29 mouse cellular contexts compared by ENCODE assay signal in the genomic region with DNA sequence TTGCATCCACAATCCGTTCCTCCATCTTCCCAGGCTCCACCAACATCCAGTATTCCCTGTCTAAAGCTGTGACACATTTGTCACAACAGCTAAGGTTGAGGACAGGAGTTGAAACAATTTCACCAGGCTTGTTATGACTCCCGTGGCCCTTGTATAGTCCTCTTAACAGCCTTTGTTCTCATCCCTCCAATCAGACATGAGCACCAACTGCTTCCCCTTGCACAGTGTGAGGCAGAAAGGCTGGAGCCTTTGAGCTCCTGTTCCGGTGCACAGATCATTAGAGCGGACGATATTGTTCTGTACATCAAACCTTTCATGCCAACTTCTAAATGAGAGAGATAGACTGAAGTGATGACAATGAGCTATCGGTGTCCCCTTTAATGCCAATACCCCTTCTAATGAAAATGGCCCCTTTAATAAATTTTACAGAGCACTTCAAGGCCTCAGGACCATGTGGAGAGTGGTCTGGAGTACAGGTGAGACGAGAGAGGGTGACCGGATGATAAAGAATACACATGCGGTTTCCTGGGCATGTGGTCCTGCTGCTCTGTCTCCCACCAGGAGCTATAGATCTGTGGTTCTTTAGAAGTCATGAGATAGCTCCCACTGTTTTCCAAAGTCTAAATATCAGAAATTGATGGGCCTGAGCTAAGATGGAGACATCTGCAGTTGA.
DNase-seq lines count a peak whose midpoint lies in the region; ATAC-seq lines count a peak whose summit lies in the region.
"Had no signal": no experiment of that assay in that cellular context is flagged by ENCODE, and none has a peak within 500 bp of the region (broad histone marks: within the 10 kb centered on the region; RNA-seq: fewer than 3 reads in every experiment).

No protein-coding gene starts in this region.

- DNase-seq in neural tube, embryonic 10.5 days (ENCODE audit: extremely low spot score, low spot score) = no peak
- DNase-seq in left cerebral cortex, adult 18-20 months (ENCODE audit: low spot score in 2 of 2) = no peak
- DNase-seq in layer of hippocampus, adult 18-20 months (ENCODE audit: low spot score in 2 of 2) = no peak
- DNase-seq in liver, embryonic 11.5 days (ENCODE audit: low spot score) = no peak
- DNase-seq: adrenal gland, adult 2 months; adrenal gland, postnatal 36 days; B cell, adult 2 months; cerebellum, adult 11 months; cerebellum, adult 9-10 months; cerebellum, postnatal 36 days; embryo, embryonic 11 days; heart, postnatal 10 days; kidney, adult 2 months; kidney, postnatal 36 days; left cerebral cortex, postnatal 4 days; liver, embryonic 13.5 days; lung, adult 18-20 months; lung, postnatal 10 days; right cerebral cortex, postnatal 14 days; thymus, postnatal 4 days had no signal

- no peaks in the 10 kb centered on the region for H3K4me1 ChIP-seq in neural tube, embryonic 13.5 days (replicated peaks)
- no peaks in the 10 kb centered on the region; the same call in 1 of the 2 replicates for H3K4me1 ChIP-seq in forebrain, embryonic 16.5 days (replicated peaks; ENCODE audit: control insufficient read depth, insufficient read depth, low read length)
- no peaks in the 10 kb centered on the region for H3K4me1 ChIP-seq in midbrain, embryonic 16.5 days (ENCODE audit: control insufficient read depth, insufficient read depth, low read length)
- H3K4me1 ChIP-seq in liver, embryonic 11.5 days (replicated peaks; ENCODE audit: control insufficient read depth, insufficient read depth, low read length) = no peaks in the 10 kb centered on the region
- H3K4me1 ChIP-seq: embryonic facial prominence, embryonic 12.5 days; heart, embryonic 13.5 days; hindbrain, embryonic 15.5 days; liver, embryonic 13.5 days had no signal

- H3K9me3 ChIP-seq in neural tube, embryonic 13.5 days = no peaks in the 10 kb centered on the region
- H3K9me3 ChIP-seq in forebrain, embryonic 16.5 days (ENCODE audit: control insufficient read depth, low read length) = no peaks in the 10 kb centered on the region
- H3K9me3 ChIP-seq in midbrain, embryonic 16.5 days (replicated peaks; ENCODE audit: control insufficient read depth, low read length, poor library complexity, severe bottlenecking) = no peaks in the 10 kb centered on the region
- no peaks in the 10 kb centered on the region for H3K9me3 ChIP-seq in liver, embryonic 11.5 days (ENCODE audit: control insufficient read depth, low read length)
- H3K9me3 ChIP-seq: embryonic facial prominence, embryonic 12.5 days; heart, embryonic 13.5 days; hindbrain, embryonic 15.5 days; liver, embryonic 13.5 days had no signal

- no peak overlapping the region for H3K27ac ChIP-seq in neural tube, embryonic 13.5 days (replicated peaks)
- H3K27ac ChIP-seq in forebrain, embryonic 16.5 days (ENCODE audit: low read length) = no peak overlapping the region
- no peak overlapping the region for H3K27ac ChIP-seq in midbrain, embryonic 16.5 days (ENCODE audit: low read length)
- no peak overlapping the region for H3K27ac ChIP-seq in liver, embryonic 11.5 days (ENCODE audit: low read depth, low read length)
- H3K27ac ChIP-seq: embryonic facial prominence, embryonic 12.5 days; heart, embryonic 13.5 days; hindbrain, embryonic 15.5 days; liver, embryonic 13.5 days had no signal

- no peak overlapping the region for H3K4me3 ChIP-seq in neural tube, embryonic 13.5 days
- H3K4me3 ChIP-seq in forebrain, embryonic 16.5 days (replicated peaks; ENCODE audit: low read length) = no peak overlapping the region
- H3K4me3 ChIP-seq in midbrain, embryonic 16.5 days (ENCODE audit: low read depth, low read length) = no peak overlapping the region
- no peak overlapping the region for H3K4me3 ChIP-seq in liver, embryonic 11.5 days (ENCODE audit: low read depth, low read length)
- H3K4me3 ChIP-seq: embryonic facial prominence, embryonic 12.5 days; heart, embryonic 13.5 days; hindbrain, embryonic 15.5 days; liver, embryonic 13.5 days; myocyte had no signal

- H3K36me3 ChIP-seq in neural tube, embryonic 13.5 days = no peaks in the 10 kb centered on the region
- H3K36me3 ChIP-seq in forebrain, embryonic 16.5 days (ENCODE audit: control insufficient read depth, insufficient read depth) = no peaks in the 10 kb centered on the region
- no peaks in the 10 kb centered on the region for H3K36me3 ChIP-seq in midbrain, embryonic 16.5 days (ENCODE audit: control insufficient read depth, insufficient read depth, low read length)
- H3K36me3 ChIP-seq in liver, embryonic 11.5 days (ENCODE audit: control insufficient read depth, insufficient read depth, low read length) = no peaks in the 10 kb centered on the region
- H3K36me3 ChIP-seq: embryonic facial prominence, embryonic 12.5 days; heart, embryonic 13.5 days; hindbrain, embryonic 15.5 days; liver, embryonic 13.5 days had no signal

- ATAC-seq in neural tube, embryonic 13.5 days (ENCODE audit: low read depth) = peak; percentile 74
- peak; percentile 83 for ATAC-seq in forebrain, embryonic 16.5 days
- ATAC-seq in midbrain, embryonic 16.5 days = peak; percentile 86
- ATAC-seq in liver, embryonic 11.5 days (replicated peaks; ENCODE audit: low FRiP score) = no peak
- ATAC-seq: activated CD4-positive, CD25-positive, alpha-beta regulatory T cell, adult 4 months; inflammation-experienced regulatory T-cells, adult 6 months had no signal

- H3K27me3 ChIP-seq in neural tube, embryonic 13.5 days = no peaks in the 10 kb centered on the region
- no peaks in the 10 kb centered on the region for H3K27me3 ChIP-seq in forebrain, embryonic 16.5 days (replicated peaks; ENCODE audit: control insufficient read depth, insufficient read depth, low read length)
- H3K27me3 ChIP-seq in midbrain, embryonic 16.5 days (ENCODE audit: control insufficient read depth, insufficient read depth, low read depth, low read length) = no peaks in the 10 kb centered on the region
- no peaks in the 10 kb centered on the region for H3K27me3 ChIP-seq in liver, embryonic 11.5 days (replicated peaks; ENCODE audit: control insufficient read depth, insufficient read depth, low read length)
- H3K27me3 ChIP-seq: embryonic facial prominence, embryonic 12.5 days; heart, embryonic 13.5 days; hindbrain, embryonic 15.5 days; liver, embryonic 13.5 days had no signal

- H3K4me2 ChIP-seq in neural tube, embryonic 13.5 days = no peak overlapping the region
- H3K4me2 ChIP-seq in forebrain, embryonic 16.5 days (ENCODE audit: low read length) = no peak overlapping the region
- no peak overlapping the region for H3K4me2 ChIP-seq in midbrain, embryonic 16.5 days (ENCODE audit: low read length)
- H3K4me2 ChIP-seq in liver, embryonic 11.5 days = no peak overlapping the region
- H3K4me2 ChIP-seq: embryonic facial prominence, embryonic 12.5 days; heart, embryonic 13.5 days; hindbrain, embryonic 15.5 days; liver, embryonic 13.5 days had no signal

- 59% methylated on average over 9 of the region's 9 CpGs for WGBS in neural tube, embryonic 13.5 days
- 30% methylated on average over 9 of the region's 9 CpGs for WGBS in forebrain, embryonic 16.5 days
- WGBS in midbrain, embryonic 16.5 days = 51% methylated on average over 9 of the region's 9 CpGs
- WGBS in liver, embryonic 11.5 days = 83% methylated on average over 9 of the region's 9 CpGs

- H3K9ac ChIP-seq in neural tube, embryonic 13.5 days = no peak overlapping the region
- H3K9ac ChIP-seq in forebrain, embryonic 16.5 days (replicated peaks; ENCODE audit: low read depth, low read length) = no peak overlapping the region
- no peak overlapping the region for H3K9ac ChIP-seq in midbrain, embryonic 16.5 days (ENCODE audit: low read depth, low read length)
- H3K9ac ChIP-seq in liver, embryonic 11.5 days (ENCODE audit: low read depth, low read length) = no peak overlapping the region
- H3K9ac ChIP-seq: embryonic facial prominence, embryonic 12.5 days; heart, embryonic 13.5 days; hindbrain, embryonic 15.5 days; liver, embryonic 13.5 days had no signal
